Mouse (Mus musculus) A20 (cell line): ENCODE results near the gene Olfr851.

Experiments
- DNase-seq: peaks from one replicate; pipeline ENCODE4 v3.0.0-alpha.2; 2011; ENCODE audit warnings: low read depth, low spot score

Gene Olfr851

DNA sequence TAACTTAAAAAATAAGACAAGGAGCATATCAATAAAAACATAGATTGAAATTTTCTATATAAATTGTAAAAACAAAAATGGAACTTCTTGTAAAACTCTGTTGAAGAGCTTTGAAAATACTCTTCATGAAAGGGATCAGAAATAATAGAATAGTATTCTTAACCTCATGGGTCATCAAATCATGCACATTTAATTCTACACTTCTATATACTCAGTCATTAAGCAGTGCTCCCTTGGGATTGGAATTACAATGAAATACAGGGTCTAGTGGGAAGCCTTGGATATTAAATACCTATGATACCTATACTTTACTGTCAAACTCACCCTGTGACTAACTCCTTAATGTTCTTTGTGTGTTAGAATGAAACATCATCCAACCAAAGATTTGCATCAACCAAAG lies at the start of gene Olfr851:
TSS of gene Olfr851 (plus strand) at position 301 of the 400 bp plus-strand sequence.
- no peak for DNase-seq

DNA sequence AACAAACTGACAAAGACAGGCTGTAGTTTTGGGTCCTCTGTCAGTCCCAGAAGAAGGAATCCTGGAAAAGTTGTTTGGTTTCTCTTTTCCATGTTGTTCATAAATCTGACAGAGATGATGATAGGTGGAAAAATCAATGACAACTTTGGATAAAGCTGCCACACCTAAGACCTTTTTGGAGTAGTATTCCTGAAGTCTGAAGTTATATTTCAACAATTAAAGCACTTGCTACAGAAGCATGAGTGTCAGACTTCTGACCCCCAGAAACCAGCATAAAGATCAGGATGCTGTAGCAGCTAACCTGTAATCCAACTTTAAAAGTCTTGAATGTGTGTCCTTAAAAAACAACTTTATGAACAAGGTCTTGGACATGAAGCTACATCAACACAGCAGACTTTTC lies 14.9 kb upstream of the Olfr851 start, which contains the start of gene Olfr850:
TSS of gene Olfr850 (minus strand) at position 101 of the 400 bp plus-strand sequence.
- DNase-seq: no peak

DNA sequence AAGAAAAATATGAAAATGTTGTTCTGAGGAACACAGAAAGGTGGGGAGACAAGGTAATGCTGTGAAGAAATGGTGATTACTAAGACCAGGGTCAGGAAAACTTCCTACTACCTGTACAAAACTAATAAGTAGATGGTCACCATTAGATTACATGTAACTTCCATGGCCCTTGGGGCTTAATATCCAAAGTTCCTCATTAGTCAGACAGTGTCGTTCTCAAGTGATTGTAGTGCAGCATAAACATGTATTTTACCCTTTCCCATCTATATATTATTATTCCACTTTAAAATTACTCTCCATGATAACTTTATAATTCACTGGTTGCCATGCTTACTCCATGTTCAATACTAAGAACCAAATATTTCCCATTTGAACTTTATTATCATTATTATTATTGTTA lies 47.9 kb downstream of the Olfr851 start, which contains the start of gene Olfr853:
TSS of gene Olfr853 (minus strand) at position 101 of the 400 bp plus-strand sequence.
- no peak for DNase-seq
